Comparison of ENCODE assay signal across 8 mouse cellular contexts in genomic region chr8:125165505-125166446, GRCm38 (mm10).
DNase-seq lines count a peak whose midpoint lies in the region; ATAC-seq and TF ChIP-seq lines count a peak whose summit lies in the region.

No protein-coding gene starts in this region.

- no peaks in the 10 kb centered on the region for H3K9me3 ChIP-seq in forebrain, embryonic 14.5 days (replicated peaks; ENCODE audit: control insufficient read depth, low read length)
- no peaks in the 10 kb centered on the region for H3K9me3 ChIP-seq in intestine, embryonic 16.5 days (ENCODE audit: control insufficient read depth, low read length)

- H3K27me3 ChIP-seq in forebrain, embryonic 14.5 days (replicated peaks; ENCODE audit: control insufficient read depth, insufficient read depth, low read length), result no peaks in the 10 kb centered on the region
- no peaks in the 10 kb centered on the region for H3K27me3 ChIP-seq in intestine, embryonic 16.5 days (replicated peaks; ENCODE audit: control insufficient read depth, insufficient read depth, low read length)
- H3K27me3 ChIP-seq in splenic B cell, adult 2 months (ENCODE audit: control insufficient read depth, insufficient read depth, low read length, poor library complexity, severe bottlenecking), result no peaks in the 10 kb centered on the region

- H3K9ac ChIP-seq in forebrain, embryonic 14.5 days (ENCODE audit: low read length), result no peak overlapping the region
- H3K9ac ChIP-seq in intestine, embryonic 16.5 days (ENCODE audit: low read depth, low read length), result no peak overlapping the region

- no peak overlapping the region for H3K4me3 ChIP-seq in forebrain, embryonic 14.5 days (ENCODE audit: low read depth, low read length)
- H3K4me3 ChIP-seq in intestine, embryonic 16.5 days (ENCODE audit: low read length), result no peak overlapping the region
- H3K4me3 ChIP-seq in lung, adult 2 months (replicated peaks; ENCODE audit: extremely low read depth, low read depth, low read length), result no peak overlapping the region

- 0 out of 2 replicates have a peak, but pooled peaks have one; percentile 37 for ATAC-seq in forebrain, embryonic 14.5 days
- ATAC-seq in intestine, embryonic 16.5 days, result peak; percentile 69

- no peaks in the 10 kb centered on the region for H3K36me3 ChIP-seq in forebrain, embryonic 14.5 days (ENCODE audit: control insufficient read depth, insufficient read depth, low read length)
- H3K36me3 ChIP-seq in intestine, embryonic 16.5 days (ENCODE audit: control insufficient read depth, insufficient read depth, low read length), result no peaks in the 10 kb centered on the region
- 0 out of 2 replicates have a peak, but pooled peaks cover 2% of the 10 kb centered on the region for H3K36me3 ChIP-seq in splenic B cell, adult 2 months (ENCODE audit: control insufficient read depth, insufficient read depth, low read length, poor library complexity, severe bottlenecking)

- DNase-seq in heart, adult 18-20 months, result peak; percentile 60 to 82
- no peak for DNase-seq in heart, postnatal 25 days (ENCODE audit: low spot score)
- peak; percentile 43 for DNase-seq in CD4-positive helper T cell, adult 2 months (ENCODE audit: low read depth, low spot score)
- peak; percentile 16 for DNase-seq in c-Kit-positive CD71-positive TER-119-positive erythroid progenitor cells, embryonic 14.5 days (ENCODE audit: low spot score)
- peak; percentile 62 for DNase-seq in forebrain, embryonic 14.5 days (ENCODE audit: low spot score)
- peak; percentile 33 for DNase-seq in lung, adult 2 months
- peak; percentile 66 for DNase-seq in splenic B cell, adult 2 months (ENCODE audit: low read depth, low spot score)

- no peak overlapping the region for H3K27ac ChIP-seq in forebrain, embryonic 14.5 days (ENCODE audit: low read depth, low read length)
- H3K27ac ChIP-seq in intestine, embryonic 16.5 days (ENCODE audit: low read length), result no peak overlapping the region

- TF ChIP-seq POLR2A in lung, adult 2 months (IDR thresholded peaks at IDR 0.05; ENCODE audit: borderline replicate concordance, extremely low read depth, low read depth, low read length), result no peak

- 73% methylated on average over 11 of the region's 11 CpGs for WGBS in forebrain, embryonic 14.5 days
- WGBS in intestine, embryonic 16.5 days, result 64% methylated on average over 11 of the region's 11 CpGs
- 71% methylated on average over 11 of the region's 11 CpGs for WGBS in lung, adult 2 months

- H3K4me2 ChIP-seq in forebrain, embryonic 14.5 days (ENCODE audit: low read length), result no peak overlapping the region
- no peak overlapping the region for H3K4me2 ChIP-seq in intestine, embryonic 16.5 days (ENCODE audit: low read depth, low read length)

- intact Hi-C loops in heart, postnatal 25 days (cut with DNase I), result loop anchor here (2.0 to 5.0 kb wide), 4 partner anchors 25 to 702 kb away; no protein-coding TSS in a partner anchor

- peaks cover 3% of the 10 kb centered on the region; the same call in 1 of the 2 replicates for H3K4me1 ChIP-seq in forebrain, embryonic 14.5 days (ENCODE audit: control insufficient read depth, insufficient read depth, low read length)
- H3K4me1 ChIP-seq in intestine, embryonic 16.5 days (ENCODE audit: control insufficient read depth, insufficient read depth, low read length), result peaks cover 7% of the 10 kb centered on the region; the same call in 1 of the 2 replicates
- no peaks in the 10 kb centered on the region for H3K4me1 ChIP-seq in lung, adult 2 months (ENCODE audit: control insufficient read depth, insufficient read depth, low read length)

- TF ChIP-seq CTCF in lung, adult 2 months (IDR thresholded peaks at IDR 0.05; ENCODE audit: insufficient read depth, low read length), result peak; percentile 59
